Mouse (Mus musculus) thymus, postnatal 4 days (tissue): Measurements from ENCODE around the gene Car3.
"Not testable (repeated sequence)": the region's sequence is repeated elsewhere in the genome, so short reads cannot be mapped to it uniquely, and the experiment has no call there.

Source experiments
- DNase-seq: peaks from one replicate; pipeline ENCODE4 v3.0.0; 2021

Car3 gene

GRCm38 (mm10) chr3:14863022-14863711 is at the start of gene Car3:
Gene Car3 (plus strand): TSS chr3:14863512.
- no peak for DNase-seq

DNA sequence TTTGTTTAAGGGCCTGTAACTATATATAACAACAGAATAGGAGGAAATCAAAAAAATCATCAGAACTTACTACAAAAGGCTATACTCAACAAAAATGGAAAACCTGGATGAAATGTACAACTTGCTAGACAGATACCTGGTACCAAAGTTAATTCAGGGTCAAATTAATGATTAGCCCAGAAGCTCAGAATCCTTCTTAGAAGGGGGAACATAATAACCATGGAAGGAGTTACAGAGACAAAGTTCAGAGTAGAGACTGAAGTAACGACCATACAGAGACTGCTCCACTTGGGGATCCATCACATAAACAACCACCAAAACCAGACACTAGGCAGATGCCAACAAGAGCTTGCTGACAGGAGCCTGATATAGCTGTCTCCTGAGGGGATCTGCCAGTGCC is 47.9 kb upstream of the Car3 start:
- DNase-seq: not testable (repeated sequence)

GRCm38 (mm10) chr3:14819844-14820504 is 43.3 kb upstream of the Car3 start:
- DNase-seq: no peak

DNA sequence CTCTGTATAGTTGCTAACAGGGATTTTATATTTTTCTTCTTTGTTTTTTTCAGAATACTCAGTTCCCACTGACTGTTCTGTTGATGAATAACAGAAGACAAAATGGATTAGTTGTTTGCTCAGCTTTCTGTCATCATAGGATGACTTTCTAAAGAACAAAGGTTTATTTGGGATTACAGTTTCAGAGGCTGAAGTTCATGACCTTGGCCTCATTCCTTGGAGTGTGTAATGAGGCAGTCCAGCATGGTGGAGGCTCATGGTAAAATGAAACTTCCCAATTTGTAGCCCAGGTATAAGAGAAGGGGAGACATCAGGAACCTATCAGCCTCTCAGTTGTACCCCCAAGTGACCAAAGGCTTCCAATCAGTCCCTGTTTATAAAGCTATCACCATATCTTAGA is 34.4 kb upstream of the Car3 start:
- no peak for DNase-seq

DNA sequence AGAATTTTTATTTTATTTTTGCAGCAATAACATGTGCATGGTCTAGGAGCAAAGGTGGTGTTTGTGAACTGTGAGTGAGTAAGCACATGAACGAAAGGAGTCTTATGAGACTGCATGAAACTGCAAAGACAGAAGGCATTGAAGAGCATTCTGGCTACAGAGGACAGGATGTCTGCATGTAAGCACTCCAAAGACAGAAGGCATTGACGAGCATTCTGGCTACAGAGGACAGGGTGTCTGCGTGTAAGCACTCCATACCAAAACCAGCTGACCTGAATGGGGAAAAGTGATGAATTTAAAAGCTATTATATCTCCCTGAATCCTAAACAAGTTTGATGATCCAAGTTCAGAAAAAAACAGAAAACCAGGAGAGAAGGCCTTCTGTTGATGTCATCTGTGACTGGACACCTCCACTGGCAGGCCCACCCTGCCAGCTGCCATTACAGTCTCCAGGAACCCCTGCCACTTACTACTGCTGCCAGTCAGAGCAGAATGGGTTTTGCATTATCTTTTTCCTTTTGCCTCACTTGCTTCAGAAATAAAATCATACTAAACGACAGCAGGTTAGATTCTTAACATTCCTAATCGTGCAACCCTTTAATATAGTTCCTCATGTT is 32.0 kb upstream of the Car3 start:
- no peak for DNase-seq

- DNase-seq: no peak
Observed at GRCm38 (mm10) chr3:14832766-14833165, 30.5 kb upstream of the Car3 start.

GRCm38 (mm10) chr3:14838936-14839335 is 24.4 kb upstream of the Car3 start:
- DNase-seq: no peak

DNA sequence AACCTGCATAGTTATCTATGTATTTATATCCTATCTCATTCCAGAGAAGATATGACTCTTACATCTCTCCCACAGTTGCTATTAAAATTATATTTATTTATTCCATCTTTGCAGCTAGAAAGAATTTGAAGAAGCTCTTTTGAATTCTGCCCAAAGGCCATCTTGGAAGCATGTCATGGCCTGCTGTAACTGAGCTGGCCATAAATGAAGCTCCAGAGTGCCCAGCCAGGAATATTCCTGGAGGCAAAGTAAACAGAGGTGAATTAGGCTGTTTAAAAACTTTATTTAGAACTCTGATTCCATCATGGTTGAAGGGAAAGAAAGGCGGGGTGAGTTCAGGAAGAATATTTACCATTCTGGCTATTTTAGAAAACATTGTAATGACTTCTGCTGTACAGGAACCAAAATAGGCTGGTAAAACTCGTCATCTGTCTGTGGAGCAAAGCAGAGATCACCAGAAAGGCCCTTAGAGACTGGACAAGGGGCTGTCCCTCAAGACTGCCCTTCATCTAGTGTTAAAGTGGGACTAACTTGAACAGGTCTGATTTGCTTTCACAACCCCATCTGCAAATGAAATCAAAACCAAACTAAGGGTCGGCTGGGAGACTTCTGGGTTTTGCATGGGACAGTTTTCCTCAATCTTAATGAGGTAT is 23.7 kb upstream of the Car3 start:
- no peak for DNase-seq

- no peak for DNase-seq
Observed at GRCm38 (mm10) chr3:14848587-14849254, 14.6 kb upstream of the Car3 start.

GRCm38 (mm10) chr3:14853966-14854365 is 9.3 kb upstream of the Car3 start:
- no peak for DNase-seq

DNA sequence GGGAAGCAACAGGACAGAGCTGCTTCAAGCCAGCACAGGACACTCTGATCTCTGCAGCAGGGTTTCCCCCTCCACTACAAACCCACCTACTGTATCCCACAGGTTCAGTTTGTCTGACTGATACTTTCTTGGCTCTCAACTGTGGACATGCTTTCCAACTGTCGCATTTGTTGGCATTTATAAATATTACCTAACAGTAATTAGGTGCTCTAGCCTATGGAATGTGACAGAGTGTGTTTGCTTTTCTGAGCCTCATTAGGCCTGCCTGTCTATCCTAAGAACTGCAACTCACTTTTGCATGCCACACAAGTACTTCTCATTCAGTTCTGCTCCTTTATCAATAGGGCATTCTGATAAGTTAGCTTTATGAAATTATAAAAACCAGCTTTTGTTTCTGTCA is 8.9 kb upstream of the Car3 start:
- DNase-seq: no peak

- DNase-seq: no peak
Observed at GRCm38 (mm10) chr3:14857874-14858273, 5.4 kb upstream of the Car3 start.

- no peak for DNase-seq
Observed at GRCm38 (mm10) chr3:14860291-14860690, 3.0 kb upstream of the Car3 start.

GRCm38 (mm10) chr3:14861165-14861564 is 2.1 kb upstream of the Car3 start:
- DNase-seq: no peak

- DNase-seq: no peak
Observed at GRCm38 (mm10) chr3:14861787-14862186, 1.5 kb upstream of the Car3 start.

- no peak for DNase-seq
Observed at GRCm38 (mm10) chr3:14862654-14863021, 674 bp upstream of the Car3 start.

DNA sequence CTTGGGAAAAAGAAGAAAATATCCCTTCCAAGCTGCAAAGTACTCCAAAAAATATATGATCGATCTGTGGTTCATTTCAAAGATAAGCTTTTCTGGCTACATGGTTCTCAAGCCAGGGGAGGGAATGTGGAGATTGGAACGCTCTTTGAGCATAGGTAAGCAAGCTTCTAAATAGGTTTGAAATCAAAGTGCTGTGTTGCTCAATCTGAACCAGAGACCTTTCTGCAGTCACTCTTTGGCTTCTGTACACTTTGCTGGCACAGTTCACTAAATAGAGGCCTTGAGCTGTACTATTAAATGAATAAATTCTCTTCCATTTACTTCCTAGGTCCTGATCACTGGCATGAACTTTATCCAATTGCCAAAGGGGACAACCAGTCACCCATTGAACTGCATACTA is 610 bp downstream of the Car3 start:
- DNase-seq: no peak

GRCm38 (mm10) chr3:14865941-14866340 is 2.6 kb downstream of the Car3 start:
- DNase-seq: no peak

DNA sequence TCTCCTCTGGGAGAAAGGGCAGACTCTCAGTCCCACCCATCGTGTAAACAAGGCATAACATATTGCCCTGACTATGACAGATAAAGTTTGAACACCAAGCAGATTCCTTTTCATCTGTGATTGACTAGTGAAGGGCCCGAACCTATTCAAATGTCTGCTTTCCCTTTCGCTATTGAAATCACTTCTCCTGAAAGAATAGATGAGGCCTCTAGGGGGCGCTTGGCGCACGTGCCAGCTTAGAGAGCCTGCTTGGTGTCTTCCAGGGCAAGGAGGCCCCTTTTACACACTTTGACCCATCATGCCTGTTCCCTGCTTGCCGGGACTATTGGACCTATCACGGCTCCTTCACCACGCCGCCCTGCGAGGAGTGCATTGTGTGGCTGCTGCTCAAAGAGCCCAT is 6.5 kb downstream of the Car3 start:
- peak; percentile 85 for DNase-seq

- no peak for DNase-seq
Observed at GRCm38 (mm10) chr3:14870528-14870927, 7.2 kb downstream of the Car3 start.

GRCm38 (mm10) chr3:14871386-14871785 is 8.1 kb downstream of the Car3 start:
- peak; percentile 74 for DNase-seq

- DNase-seq: no peak
Observed at GRCm38 (mm10) chr3:14874402-14875040, 11.2 kb downstream of the Car3 start.
